Mouse (Mus musculus) limb, embryonic 11.5 days (tissue): ENCODE data around the gene Shank2. TPM values are rescaled to one million over a fixed set of nuclear protein-coding genes. Genes with fewer than 3 reads are reported as not detected.

ENCODE experiments used
- ATAC-seq: fragments of 200-750 bp; cut with Nextera tagmentation; 2 replicates; pipeline ENCODE4 v1.8.0; 2017; ENCODE audit warnings: low read depth; ENCODE audit not compliant: insufficient number of reproducible peaks, low FRiP score, low TSS enrichment
- DNase-seq: peaks from one replicate; pipeline ENCODE4 v3.0.0-alpha.2; 2015; ENCODE audit warnings: low spot score
- H3K27ac ChIP-seq: fragments of 300-500 bp; sonication (generic); replicated peaks from 2 replicates; pipeline ENCODE4 v1.5.1; 2014; ENCODE audit warnings: low read depth, mild to moderate bottlenecking, low read length
- H3K27me3 ChIP-seq: fragments of 300-500 bp; sonication (generic); 2 replicates; pipeline ENCODE4 v1.6.1; 2014; ENCODE audit warnings: mild to moderate bottlenecking, low read length, mixed read lengths; ENCODE audit not compliant: control insufficient read depth, insufficient read depth
- H3K36me3 ChIP-seq: fragments of 300-500 bp; sonication (generic); 2 replicates; pipeline ENCODE4 v1.6.1; 2014; ENCODE audit warnings: mild to moderate bottlenecking, low read length, moderate library complexity, mixed read lengths; ENCODE audit not compliant: control insufficient read depth, insufficient read depth
- H3K4me1 ChIP-seq: fragments of 300-500 bp; sonication (generic); 2 replicates; pipeline ENCODE4 v1.6.1; 2014; ENCODE audit warnings: low read length, mixed read lengths; ENCODE audit not compliant: control insufficient read depth, insufficient read depth
- H3K4me2 ChIP-seq: fragments of 300-500 bp; sonication (generic); 2 replicates; pipeline ENCODE4 v1.6.1; 2014; ENCODE audit warnings: low read depth, mild to moderate bottlenecking, moderate library complexity; ENCODE audit not compliant: severe bottlenecking
- H3K4me3 ChIP-seq: fragments of 300-500 bp; sonication (generic); 2 replicates; pipeline ENCODE4 v1.5.1; 2014; ENCODE audit warnings: low read depth, low read length
- H3K9ac ChIP-seq: fragments of 300-500 bp; sonication (generic); 2 replicates; pipeline ENCODE4 v1.6.1; 2014; ENCODE audit warnings: mild to moderate bottlenecking, low read length
- H3K9me3 ChIP-seq: fragments of 300-500 bp; sonication (generic); 2 replicates; pipeline ENCODE4 v1.6.1; 2016; ENCODE audit warnings: low read length; ENCODE audit not compliant: control insufficient read depth
- WGBS: fragments of 180-500 bp; shearing (Covaris S2); extraction: QIAGEN DNeasy Blood & Tissue Kit; methylation state at CpG from one replicate; pipeline ENCODE4 v1.1.7; 2014; 5-methylcytosine and 5-hydroxymethylcytosine counted together
- polyA plus RNA-seq: library from polyadenylated mRNA; unstranded; fragments of >200 nt; fragmentation: Nextera tagmentation; extraction: Ambion mirVana; gene quantifications from 2 replicates; pipeline ENCODE4 v1.2.1, GENCODE M21; 2014

Shank2 gene
- polyA plus RNA-seq, 1 experiment from 2014 or later = 0.68 TPM

GRCm38 (mm10) chr7:144415795-144416194, 414.1 kb downstream of the Shank2 start:
- no peak overlapping the region for H3K27ac ChIP-seq
- no peaks in the 10 kb centered on the region for H3K9me3 ChIP-seq
- H3K4me1 ChIP-seq = peaks cover 7% of the 10 kb centered on the region
- DNase-seq (no peak), ATAC-seq (no peak)
- no peak overlapping the region for H3K4me2 ChIP-seq
- 73% methylated on average over 4 of the region's 4 CpGs for WGBS
- no peak overlapping the region for H3K9ac ChIP-seq
- H3K27me3 ChIP-seq = no peaks in the 10 kb centered on the region
- no peak overlapping the region for H3K4me3 ChIP-seq
- H3K36me3 ChIP-seq = no peaks in the 10 kb centered on the region

- WGBS = 77% methylated on average over 2 of the region's 2 CpGs
- Histone ChIP-seq H3K27ac (no peak overlapping the region), H3K27me3 (no peaks in the 10 kb centered on the region), H3K4me2 (no peak overlapping the region), H3K9ac (no peak overlapping the region), H3K9me3 (no peaks in the 10 kb centered on the region), H3K4me1 (peaks cover 7% of the 10 kb centered on the region), H3K4me3 (no peak overlapping the region), H3K36me3 (no peaks in the 10 kb centered on the region)
- ATAC-seq (no peak), DNase-seq (no peak)
Measured at GRCm38 (mm10) chr7:144417234-144417633, 415.5 kb downstream of the Shank2 start.

GRCm38 (mm10) chr7:144417644-144418343, 416.1 kb downstream of the Shank2 start:
- Histone ChIP-seq H3K27me3 (no peaks in the 10 kb centered on the region), H3K36me3 (no peaks in the 10 kb centered on the region), H3K9me3 (no peaks in the 10 kb centered on the region), H3K4me2 (no peak overlapping the region), H3K4me1 (peaks cover 7% of the 10 kb centered on the region), H3K27ac (no peak overlapping the region), H3K4me3 (no peak overlapping the region), H3K9ac (no peak overlapping the region)
- ATAC-seq (no peak), DNase-seq (no peak)
- WGBS = 58% methylated on average over 16 of the region's 16 CpGs

GRCm38 (mm10) chr7:144420552-144420951, 418.8 kb downstream of the Shank2 start:
- H3K9me3 ChIP-seq = no peaks in the 10 kb centered on the region
- WGBS = 30% methylated on average over 16 of the region's 16 CpGs
- ATAC-seq = no peak
- H3K4me2 ChIP-seq = no peak overlapping the region
- H3K9ac ChIP-seq = no peak overlapping the region; the same call in 1 of the 2 replicates
- no peak overlapping the region for H3K4me3 ChIP-seq
- no peak for DNase-seq
- no peaks in the 10 kb centered on the region for H3K27me3 ChIP-seq
- no peaks in the 10 kb centered on the region for H3K36me3 ChIP-seq
- no peak overlapping the region for H3K27ac ChIP-seq
- H3K4me1 ChIP-seq = peaks cover 7% of the 10 kb centered on the region

DNA sequence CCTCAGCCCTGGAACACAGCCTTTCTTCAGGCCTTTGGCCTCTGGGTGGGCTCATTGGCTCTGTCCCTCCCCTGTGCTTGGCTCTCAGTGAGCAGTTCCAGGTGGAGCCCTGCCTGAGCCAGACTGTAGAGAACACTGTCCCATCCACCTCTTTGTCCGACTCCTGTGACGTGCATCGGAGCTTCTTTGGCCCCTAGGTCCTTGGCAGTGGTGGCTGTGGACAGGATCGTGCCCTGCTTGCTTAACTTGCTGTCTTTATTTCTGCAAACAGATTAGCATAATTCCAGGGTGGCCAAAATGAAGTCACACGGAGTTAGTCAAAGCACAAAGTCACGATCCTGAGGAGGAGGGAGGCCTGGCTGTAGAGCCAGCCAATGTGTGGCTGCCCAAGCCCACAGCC, 419.8 kb downstream of the Shank2 start:
- Histone ChIP-seq H3K27me3 (no peaks in the 10 kb centered on the region), H3K4me1 (peaks cover 7% of the 10 kb centered on the region), H3K36me3 (no peaks in the 10 kb centered on the region), H3K9me3 (no peaks in the 10 kb centered on the region), H3K27ac (no peak overlapping the region), H3K9ac (no peak overlapping the region), H3K4me3 (no peak overlapping the region), H3K4me2 (no peak overlapping the region)
- DNase-seq (no peak), ATAC-seq (no peak)
- 78% methylated on average over 6 of the region's 6 CpGs for WGBS

- Histone ChIP-seq H3K36me3 (no peaks in the 10 kb centered on the region), H3K4me3 (no peak overlapping the region), H3K27ac (no peak overlapping the region), H3K27me3 (no peaks in the 10 kb centered on the region), H3K9me3 (no peaks in the 10 kb centered on the region), H3K9ac (no peak overlapping the region), H3K4me2 (no peak overlapping the region), H3K4me1 (no peaks in the 10 kb centered on the region)
- ATAC-seq (no peak), DNase-seq (peak; percentile 77)
- WGBS = 12% methylated on average over 8 of the region's 8 CpGs
Measured at GRCm38 (mm10) chr7:144425953-144426352, 424.2 kb downstream of the Shank2 start.

GRCm38 (mm10) chr7:144426594-144426993, 424.9 kb downstream of the Shank2 start:
- Histone ChIP-seq H3K27me3 (no peaks in the 10 kb centered on the region), H3K9ac (no peak overlapping the region), H3K4me1 (no peaks in the 10 kb centered on the region), H3K9me3 (no peaks in the 10 kb centered on the region), H3K4me2 (no peak overlapping the region), H3K36me3 (no peaks in the 10 kb centered on the region), H3K27ac (no peak overlapping the region), H3K4me3 (no peak overlapping the region)
- WGBS = 87% methylated on average over 3 of the region's 3 CpGs
- DNase-seq (no peak), ATAC-seq (no peak)

- no peak overlapping the region for H3K4me3 ChIP-seq
- no peak overlapping the region for H3K4me2 ChIP-seq
- no peaks in the 10 kb centered on the region for H3K27me3 ChIP-seq
- no peak overlapping the region for H3K9ac ChIP-seq
- ATAC-seq (no peak), DNase-seq (no peak)
- no peaks in the 10 kb centered on the region for H3K9me3 ChIP-seq
- WGBS = 91% methylated on average over 3 of the region's 3 CpGs
- H3K36me3 ChIP-seq = no peaks in the 10 kb centered on the region
- H3K27ac ChIP-seq = no peak overlapping the region
- no peaks in the 10 kb centered on the region for H3K4me1 ChIP-seq
Measured at GRCm38 (mm10) chr7:144427460-144427859, 425.7 kb downstream of the Shank2 start.

- H3K4me2 ChIP-seq = no peak overlapping the region
- no peak for DNase-seq
- 78% methylated on average over 2 of the region's 2 CpGs for WGBS
- ATAC-seq = no peak
- H3K9ac ChIP-seq = no peak overlapping the region
- peaks cover 5% of the 10 kb centered on the region; the same call in 1 of the 2 replicates for H3K36me3 ChIP-seq
- no peak overlapping the region for H3K27ac ChIP-seq
- no peak overlapping the region for H3K4me3 ChIP-seq
- H3K9me3 ChIP-seq = no peaks in the 10 kb centered on the region
- H3K4me1 ChIP-seq = no peaks in the 10 kb centered on the region
- H3K27me3 ChIP-seq = no peaks in the 10 kb centered on the region
Measured at GRCm38 (mm10) chr7:144432920-144433319, 431.2 kb downstream of the Shank2 start.
